14 mouse cellular contexts compared by ENCODE assay signal in genomic region chr19:38056931-38057330, GRCm38 (mm10). TPM values are rescaled to one million over a fixed set of nuclear protein-coding genes. Genes with fewer than 3 reads are reported as not detected.
"Had no signal": no experiment of that assay in that cellular context is flagged by ENCODE, and none has a peak within 500 bp of the region (broad histone marks: within the 10 kb centered on the region; RNA-seq: fewer than 3 reads in every experiment).

No protein-coding gene starts in this region.

- H3K27me3 ChIP-seq: kidney, embryonic 15.5 days; limb, embryonic 13.5 days had no signal

- DNase-seq: kidney, postnatal 14 days; left cerebral cortex, postnatal 4 days; lung, adult 18-20 months; lung, postnatal 36 days; thymus, postnatal 14 days had no signal

- H3K9ac ChIP-seq: liver, embryonic 14.5 days; neural tube, embryonic 12.5 days had no signal

- H3K9me3 ChIP-seq: kidney, embryonic 15.5 days; limb, embryonic 13.5 days; neural tube, embryonic 12.5 days had no signal

- H3K27ac ChIP-seq: kidney, embryonic 15.5 days; limb, embryonic 13.5 days; liver, embryonic 14.5 days; neural tube, embryonic 12.5 days; stomach, postnatal 0 days had no signal

- ATAC-seq: lung, postnatal 0 days had no signal

RNA-seq across cellular contexts. Expression of gene Cep55, which starts 2.1 kb away (rescaled TPM):
- total RNA-seq: left cerebral cortex, adult 18-20 months had no signal

RNA-seq across cellular contexts. Expression of gene Ffar4, which starts 39.9 kb away (rescaled TPM):
- total RNA-seq: layer of hippocampus, postnatal 14 days; left cerebral cortex, adult 18-20 months; neutrophil, adult 5-6 weeks had no signal
- polyA plus RNA-seq: limb, embryonic 13.5 days; neural tube, embryonic 12.5 days had no signal
